Mouse (Mus musculus) forebrain, embryonic 12.5 days (tissue): Measurements from ENCODE around the gene Ric8a. TPM values are rescaled to one million over a fixed set of nuclear protein-coding genes. Genes with fewer than 3 reads are reported as not detected.

ENCODE experiments used
- ATAC-seq: fragments of 200-750 bp; cut with Nextera tagmentation; 2 replicates; pipeline ENCODE4 v1.8.0; 2017; ENCODE audit warnings: moderate TSS enrichment; ENCODE audit not compliant: low FRiP score
- H3K27ac ChIP-seq: fragments of 300-500 bp; sonication (generic); 2 replicates; pipeline ENCODE4 v1.5.1; 2016; ENCODE audit warnings: mild to moderate bottlenecking
- H3K27me3 ChIP-seq: fragments of 300-500 bp; sonication (generic); 2 replicates; pipeline ENCODE4 v1.6.1; 2016; ENCODE audit warnings: mild to moderate bottlenecking
- H3K36me3 ChIP-seq: fragments of 300-500 bp; sonication (generic); replicated peaks from 2 replicates; pipeline ENCODE4 v1.6.1; 2016; ENCODE audit warnings: mild to moderate bottlenecking
- H3K4me1 ChIP-seq: fragments of 300-500 bp; sonication (generic); 2 replicates; pipeline ENCODE4 v1.6.1; 2016
- H3K4me2 ChIP-seq: fragments of 300-500 bp; sonication (generic); 2 replicates; pipeline ENCODE4 v1.6.1; 2016; ENCODE audit warnings: mild to moderate bottlenecking, moderate library complexity
- H3K4me3 ChIP-seq: fragments of 300-500 bp; sonication (generic); replicated peaks from 2 replicates; pipeline ENCODE4 v1.5.1; 2016; ENCODE audit warnings: mild to moderate bottlenecking
- H3K9ac ChIP-seq: fragments of 300-500 bp; sonication (generic); 2 replicates; pipeline ENCODE4 v1.6.1; 2016; ENCODE audit warnings: mild to moderate bottlenecking
- H3K9me3 ChIP-seq: fragments of 300-500 bp; sonication (generic); 2 replicates; pipeline ENCODE4 v1.6.1; 2016
- WGBS: fragments of 180-500 bp; shearing (Covaris S2); methylation state at CpG from one replicate; pipeline ENCODE4 v1.1.7; 2016; 5-methylcytosine and 5-hydroxymethylcytosine counted together
- polyA plus RNA-seq: library from polyadenylated mRNA; unstranded; fragments of >200 nt; fragmentation: Nextera tagmentation; extraction: Ambion mirVana; gene quantifications from 2 replicates; pipeline ENCODE4 v1.2.1, GENCODE M21; 2016

Gene Ric8a
- polyA plus RNA-seq, 1 experiment from 2014 or later = 60.3 TPM

- Histone ChIP-seq H3K4me3 (no peak overlapping the region), H3K9ac (no peak overlapping the region), H3K27ac (no peak overlapping the region), H3K9me3 (no peaks in the 10 kb centered on the region), H3K4me1 (no peaks in the 10 kb centered on the region), H3K4me2 (no peak overlapping the region), H3K36me3 (peaks cover 22% of the 10 kb centered on the region), H3K27me3 (no peaks in the 10 kb centered on the region)
- 71% methylated on average over 15 of the region's 15 CpGs for WGBS
- no peak for ATAC-seq
These were observed 45.5 kb downstream of the Ric8a start for GRCm38 (mm10) chr7:140902036-140902875.

GRCm38 (mm10) chr7:140903212-140903611 lies 46.5 kb downstream of the Ric8a start:
- Histone ChIP-seq H3K9ac (no peak overlapping the region), H3K27ac (no peak overlapping the region), H3K4me1 (no peaks in the 10 kb centered on the region), H3K4me3 (no peak overlapping the region), H3K27me3 (no peaks in the 10 kb centered on the region), H3K9me3 (no peaks in the 10 kb centered on the region), H3K4me2 (no peak overlapping the region), H3K36me3 (peaks cover 13% of the 10 kb centered on the region)
- peak; percentile 46; the same call in 1 of the 2 replicates for ATAC-seq
- WGBS = 24% methylated on average over 13 of the region's 13 CpGs

GRCm38 (mm10) chr7:140905642-140906081 lies 48.9 kb downstream of the Ric8a start:
- no peak overlapping the region for H3K9ac ChIP-seq
- no peak for ATAC-seq

DNA sequence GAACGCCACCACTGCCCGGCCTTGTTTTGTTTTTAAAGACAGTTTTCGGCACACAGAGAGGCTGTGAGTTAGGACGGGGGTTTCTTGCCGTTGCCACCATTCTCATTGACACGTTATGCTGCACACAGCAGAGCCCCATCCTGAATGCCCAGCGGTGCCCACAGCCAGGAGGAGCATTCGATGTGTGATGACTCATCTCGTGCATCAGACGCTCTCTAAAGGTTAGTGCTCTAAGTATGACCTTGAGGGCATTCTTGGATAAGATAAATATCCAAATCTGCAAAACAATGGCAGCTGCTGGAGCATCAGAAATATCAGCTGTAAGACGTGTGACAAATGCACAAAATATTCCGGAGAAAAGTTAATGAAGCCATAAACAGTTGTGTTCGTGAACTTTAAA lies 50.4 kb downstream of the Ric8a start:
- H3K4me3 ChIP-seq = no peak overlapping the region
- no peak for ATAC-seq
- no peak overlapping the region for H3K4me2 ChIP-seq
- H3K27ac ChIP-seq = no peak overlapping the region
- H3K9ac ChIP-seq = no peak overlapping the region
- H3K27me3 ChIP-seq = no peaks in the 10 kb centered on the region
- H3K4me1 ChIP-seq = peaks cover 4% of the 10 kb centered on the region; the same call in 1 of the 2 replicates
- 87% methylated on average over 13 of the region's 13 CpGs for WGBS
- H3K36me3 ChIP-seq = no peaks in the 10 kb centered on the region
- H3K9me3 ChIP-seq = no peaks in the 10 kb centered on the region

More at GRCm38 (mm10) chr7:140905642-140906081, 48.9 kb downstream of the Ric8a start:
- H3K27ac ChIP-seq = no peak overlapping the region
- H3K27me3 ChIP-seq = no peaks in the 10 kb centered on the region
- no peaks in the 10 kb centered on the region for H3K36me3 ChIP-seq
- H3K4me3 ChIP-seq = no peak overlapping the region
- no peak overlapping the region for H3K4me2 ChIP-seq
- H3K9me3 ChIP-seq = no peaks in the 10 kb centered on the region
- H3K4me1 ChIP-seq = peaks cover 4% of the 10 kb centered on the region; the same call in 1 of the 2 replicates
- 94% methylated on average over 2 of the region's 2 CpGs for WGBS

GRCm38 (mm10) chr7:140907697-140908096 lies 50.9 kb downstream of the Ric8a start:
- Histone ChIP-seq H3K4me3 (no peak overlapping the region), H3K36me3 (no peaks in the 10 kb centered on the region), H3K27ac (no peak overlapping the region), H3K9me3 (no peaks in the 10 kb centered on the region), H3K9ac (no peak overlapping the region), H3K4me1 (peaks cover 4% of the 10 kb centered on the region; the same call in 1 of the 2 replicates), H3K27me3 (no peaks in the 10 kb centered on the region), H3K4me2 (no peak overlapping the region)
- ATAC-seq = no peak
- WGBS = 90% methylated on average over 7 of the region's 7 CpGs

DNA sequence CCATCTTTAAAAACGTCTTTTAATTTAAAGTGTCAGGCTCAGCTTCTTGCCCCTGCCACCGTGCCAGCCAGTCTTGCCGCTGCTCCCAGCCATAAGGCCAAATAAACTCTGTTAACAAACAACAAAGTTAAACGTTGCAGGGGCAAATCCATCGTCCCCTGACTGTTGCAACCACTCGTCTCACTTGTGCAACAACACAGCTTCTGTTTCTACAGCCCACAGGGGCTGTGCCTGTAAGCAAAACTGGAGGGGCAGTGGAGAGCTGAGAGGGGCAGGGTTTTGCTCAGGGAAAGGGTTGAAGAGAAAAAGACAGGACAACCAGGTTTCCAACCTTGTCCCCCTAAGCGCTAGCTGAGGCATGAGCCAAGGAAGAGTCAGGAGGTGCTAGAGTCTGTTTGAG lies 51.4 kb downstream of the Ric8a start:
- H3K4me1 ChIP-seq = peaks cover 4% of the 10 kb centered on the region; the same call in 1 of the 2 replicates
- WGBS = 52% methylated on average over 7 of the region's 7 CpGs
- no peaks in the 10 kb centered on the region for H3K9me3 ChIP-seq
- H3K27ac ChIP-seq = no peak overlapping the region
- H3K27me3 ChIP-seq = no peaks in the 10 kb centered on the region
- no peak for ATAC-seq
- no peaks in the 10 kb centered on the region for H3K36me3 ChIP-seq
- peak overlapping the region; percentile 61; the same call in 1 of the 2 replicates for H3K4me2 ChIP-seq
- no peak overlapping the region; the same call in 1 of the 2 replicates for H3K9ac ChIP-seq
- no peak overlapping the region for H3K4me3 ChIP-seq

DNA sequence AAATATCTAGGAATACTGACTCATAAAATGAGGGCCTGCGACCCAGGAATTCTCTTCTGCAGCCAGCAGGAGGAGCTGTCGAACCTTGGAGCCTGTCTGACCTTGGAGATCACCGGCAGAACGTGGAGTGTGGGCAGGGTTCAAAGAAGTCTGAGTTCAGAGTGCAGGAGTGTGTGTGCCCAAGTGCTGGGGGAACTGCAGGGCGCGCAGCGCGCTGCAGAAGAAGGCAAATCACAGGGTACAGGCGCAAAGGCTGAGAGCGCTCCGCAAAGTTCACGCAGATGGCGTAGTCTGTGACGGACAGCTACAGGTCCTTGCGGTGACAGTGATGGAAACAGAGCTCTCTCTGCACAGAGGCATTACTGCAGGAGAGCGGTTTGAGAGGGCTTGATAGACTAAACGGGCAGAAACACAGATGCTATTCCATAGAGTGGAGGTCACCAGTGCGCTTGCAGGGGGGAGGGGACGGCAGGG lies 51.9 kb downstream of the Ric8a start:
- H3K4me1 ChIP-seq = peaks cover 4% of the 10 kb centered on the region; the same call in 1 of the 2 replicates
- WGBS = under 1% methylated on average over 19 of the region's 19 CpGs
- no peak overlapping the region for H3K27ac ChIP-seq
- ATAC-seq = peak; percentile 57; the same call in 1 of the 2 replicates
- peak overlapping the region; percentile 61 for H3K4me2 ChIP-seq
- peak overlapping the region; percentile 34 for H3K4me3 ChIP-seq
- no peaks in the 10 kb centered on the region for H3K9me3 ChIP-seq
- no peaks in the 10 kb centered on the region for H3K27me3 ChIP-seq
- no peaks in the 10 kb centered on the region for H3K36me3 ChIP-seq
- H3K9ac ChIP-seq = peak overlapping the region; percentile 12; the same call in 1 of the 2 replicates

DNA sequence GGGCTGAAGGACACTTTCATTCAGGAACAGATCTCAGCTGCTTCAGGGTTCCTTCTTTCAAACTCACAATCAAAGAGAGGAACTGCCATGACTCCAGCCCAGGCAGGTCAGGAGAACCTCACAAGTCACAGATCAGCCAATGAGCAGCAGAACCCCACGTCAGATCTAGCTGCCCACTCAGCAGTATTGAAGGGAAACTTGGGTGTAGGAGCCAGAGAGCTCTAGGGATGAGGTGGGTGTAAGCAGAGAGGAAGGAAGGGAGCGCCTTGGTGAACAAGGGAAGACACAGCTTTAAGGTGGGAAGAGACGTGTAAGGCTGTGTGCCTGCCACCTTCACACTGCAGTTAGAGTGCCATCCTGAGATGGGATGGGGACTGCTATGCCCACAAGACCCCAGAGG lies 55.5 kb downstream of the Ric8a start:
- ATAC-seq = no peak
- Histone ChIP-seq H3K4me2 (no peak overlapping the region), H3K27ac (no peak overlapping the region), H3K4me3 (no peak overlapping the region), H3K9ac (no peak overlapping the region; the same call in 1 of the 2 replicates), H3K36me3 (no peaks in the 10 kb centered on the region), H3K4me1 (peaks cover 4% of the 10 kb centered on the region; the same call in 1 of the 2 replicates), H3K9me3 (no peaks in the 10 kb centered on the region), H3K27me3 (no peaks in the 10 kb centered on the region; the same call in 1 of the 2 replicates)
- 75% methylated on average over 3 of the region's 3 CpGs for WGBS

DNA sequence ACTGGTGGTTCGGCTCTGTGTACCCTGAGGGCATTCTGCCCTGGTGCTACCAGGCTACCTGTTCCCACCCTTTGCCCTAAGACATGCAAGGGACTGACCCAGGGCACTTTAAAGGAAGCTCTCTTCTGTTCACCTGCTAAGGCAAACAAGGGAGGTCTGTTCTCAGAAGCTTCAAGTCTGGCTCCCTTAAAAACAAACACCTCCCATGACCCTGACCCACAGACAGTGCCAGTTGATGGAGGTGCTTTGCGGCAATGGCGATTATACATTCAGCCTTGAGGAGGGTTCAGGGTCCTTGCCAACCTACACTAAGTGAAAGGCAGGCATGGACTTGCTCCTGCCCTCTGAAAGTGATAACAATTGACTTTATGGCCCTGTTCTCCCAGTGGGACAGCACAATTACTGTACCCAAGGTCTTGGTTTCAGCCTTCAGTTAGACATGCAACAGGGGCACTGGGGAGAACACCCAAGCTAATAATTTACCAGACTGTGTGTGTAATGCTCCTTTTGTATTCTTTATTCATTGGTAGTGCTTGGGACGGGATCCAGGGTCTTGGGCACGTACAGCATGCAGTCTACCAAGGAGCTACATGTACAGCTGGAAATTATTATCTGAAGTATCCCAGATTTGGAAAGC lies 56.2 kb downstream of the Ric8a start:
- H3K36me3 ChIP-seq = no peaks in the 10 kb centered on the region
- H3K9me3 ChIP-seq = no peaks in the 10 kb centered on the region
- no peak for ATAC-seq
- no peak overlapping the region for H3K4me2 ChIP-seq
- 86% methylated on average over 5 of the region's 5 CpGs for WGBS
- H3K4me3 ChIP-seq = no peak overlapping the region
- H3K27ac ChIP-seq = no peak overlapping the region
- H3K9ac ChIP-seq = no peak overlapping the region
- peaks cover under 1% of the 10 kb centered on the region; the same call in 1 of the 2 replicates for H3K27me3 ChIP-seq
- peaks cover 4% of the 10 kb centered on the region; the same call in 1 of the 2 replicates for H3K4me1 ChIP-seq

Other genes starting within 250 kb of the Ric8a start
- not detected in 2 replicates for gene Olfr61, start 228.0 kb upstream of the Ric8a start, polyA plus RNA-seq
- gene Olfr53, start 210.5 kb upstream of the Ric8a start, polyA plus RNA-seq = not detected in 2 replicates
- gene Olfr539, start 197.0 kb upstream of the Ric8a start, polyA plus RNA-seq = not detected in 2 replicates
- not detected in 2 replicates for gene Olfr45, start 175.0 kb upstream of the Ric8a start, polyA plus RNA-seq
- gene Olfr541, start 159.7 kb upstream of the Ric8a start, polyA plus RNA-seq = not detected in 2 replicates
- not detected in 2 replicates for gene Cyp2e1, start 93.2 kb upstream of the Ric8a start, polyA plus RNA-seq
- gene Syce1, start 69.1 kb upstream of the Ric8a start, polyA plus RNA-seq = 0.13 and 0.31 TPM in 2 replicates
- gene Zfp941, start 34.8 kb upstream of the Ric8a start, polyA plus RNA-seq = 7.0 and 7.4 TPM in 2 replicates
- not detected in 2 replicates for gene Urah, start 21.9 kb upstream of the Ric8a start, polyA plus RNA-seq
- gene Scgb1c1, start 11.4 kb upstream of the Ric8a start, polyA plus RNA-seq = not detected in 2 replicates
- gene Odf3, start 9.2 kb upstream of the Ric8a start, polyA plus RNA-seq = 0.13 TPM in 1 of 2 replicates, not detected in the other
- not detected in 2 replicates for gene Gm45785, start 626 bp upstream of the Ric8a start, polyA plus RNA-seq
- 27.6 and 27.8 TPM in 2 replicates for gene Bet1l, start 620 bp downstream of the Ric8a start, polyA plus RNA-seq
- gene Psmd13, start 25.0 kb downstream of the Ric8a start, polyA plus RNA-seq = 307 and 318 TPM in 2 replicates
- gene Sirt3, start 25.4 kb downstream of the Ric8a start, polyA plus RNA-seq = 24.7 and 26.1 TPM in 2 replicates
- gene Cox8b, start 43.5 kb downstream of the Ric8a start, polyA plus RNA-seq = not detected in 2 replicates
- 0.13 and 0.17 TPM in 2 replicates for gene Nlrp6, start 63.9 kb downstream of the Ric8a start, polyA plus RNA-seq
- 12.7 and 12.9 TPM in 2 replicates for gene Pgghg, start 84.4 kb downstream of the Ric8a start, polyA plus RNA-seq
- 0.78 and 1.4 TPM in 2 replicates for gene Ifitm5, start 93.3 kb downstream of the Ric8a start, polyA plus RNA-seq
- gene Gm45717, start 99.0 kb downstream of the Ric8a start, polyA plus RNA-seq = not detected in 2 replicates
- 178 and 217 TPM in 2 replicates for gene Ifitm2, start 99.0 kb downstream of the Ric8a start, polyA plus RNA-seq
- gene Ifitm1, start 110.3 kb downstream of the Ric8a start, polyA plus RNA-seq = 5.8 and 6.2 TPM in 2 replicates
- 11.6 and 13.0 TPM in 2 replicates for gene Ifitm3, start 153.8 kb downstream of the Ric8a start, polyA plus RNA-seq
- gene Ifitm6, start 161.0 kb downstream of the Ric8a start, polyA plus RNA-seq = not detected in 2 replicates
- not detected in 2 replicates for gene Gm17387, start 172.2 kb downstream of the Ric8a start, polyA plus RNA-seq
- 40.7 and 43.6 TPM in 2 replicates for gene B4galnt4, start 204.1 kb downstream of the Ric8a start, polyA plus RNA-seq
- gene Pkp3, start 221.3 kb downstream of the Ric8a start, polyA plus RNA-seq = 1.3 and 1.5 TPM in 2 replicates
- gene Sigirr, start 243.6 kb downstream of the Ric8a start, polyA plus RNA-seq = 1.3 and 1.5 TPM in 2 replicates